Mouse (Mus musculus) ES-Bruce4 (cell line): Measurements from ENCODE around the gene Klhl33.
A peak's percentile ranks its signal among the peaks of the same experiment; 100 is the strongest.

Source experiments
- CTCF ChIP-seq: IDR thresholded peaks from one replicate; pipeline ENCODE4 v1.8.1; 2011; ENCODE audit warnings: low read depth, low read length
- EP300 ChIP-seq: IDR thresholded peaks from 2 replicates; pipeline ENCODE4 v1.6.1; 2011; ENCODE audit warnings: low read depth, low read length; ENCODE audit not compliant: insufficient read depth
- POLR2A ChIP-seq: IDR thresholded peaks from one replicate; pipeline ENCODE4 v1.8.1; 2011; ENCODE audit warnings: low read length; ENCODE audit not compliant: insufficient read depth

GRCm38 (mm10) chr14:50869889-50870804 is 27.2 kb downstream of the Klhl33 start, which contains the start of gene Tep1:
- TF ChIP-seq POLR2A (no peak), CTCF (no peak), EP300 (peak; percentile 51; the same call in 1 of the 2 replicates)
